Mouse (Mus musculus): ENCODE measurements around the gene 4930539E08Rik. TPM values are rescaled to one million over a fixed set of nuclear protein-coding genes. Genes with fewer than 3 reads are reported as not detected.
A peak's percentile ranks its signal among the peaks of the same experiment; 100 is the strongest.

Gene 4930539E08Rik
- polyA plus RNA-seq, 1 experiment from 2014 or later = 0.71 TPM

- H3K27me3 ChIP-seq (replicated peaks) = no peaks in the 10 kb centered on the region
- no peak overlapping the region for H3K4me3 ChIP-seq (replicated peaks)
- WGBS = 79% methylated on average over 4 of the region's 4 CpGs
- H3K4me1 ChIP-seq = no peaks in the 10 kb centered on the region
- H3K9ac ChIP-seq = no peak overlapping the region
- ATAC-seq (ENCODE audit: insufficient read depth, low FRiP score, low read depth) = no peak
- no peaks in the 10 kb centered on the region for H3K36me3 ChIP-seq
- H3K27ac ChIP-seq = no peak overlapping the region
- no peaks in the 10 kb centered on the region for H3K9me3 ChIP-seq
- no peak overlapping the region for H3K4me2 ChIP-seq
Measured at GRCm38 (mm10) chr17:28867381-28867780, 47.7 kb downstream of the 4930539E08Rik start.

- Histone ChIP-seq H3K9me3 (no peaks in the 10 kb centered on the region), H3K4me3 (replicated peaks) (no peak overlapping the region), H3K36me3 (no peaks in the 10 kb centered on the region), H3K9ac (no peak overlapping the region), H3K4me1 (no peaks in the 10 kb centered on the region), H3K4me2 (no peak overlapping the region), H3K27ac (no peak overlapping the region), H3K27me3 (replicated peaks) (no peaks in the 10 kb centered on the region)
- ATAC-seq (ENCODE audit: insufficient read depth, low FRiP score, low read depth) = no peak
Measured at GRCm38 (mm10) chr17:28866921-28867320, 48.2 kb downstream of the 4930539E08Rik start.

GRCm38 (mm10) chr17:28864464-28864863 lies 50.7 kb downstream of the 4930539E08Rik start:
- Histone ChIP-seq H3K36me3 (no peaks in the 10 kb centered on the region), H3K4me2 (no peak overlapping the region), H3K9me3 (no peaks in the 10 kb centered on the region), H3K27me3 (replicated peaks) (no peaks in the 10 kb centered on the region), H3K9ac (no peak overlapping the region), H3K4me1 (no peaks in the 10 kb centered on the region), H3K4me3 (replicated peaks) (no peak overlapping the region), H3K27ac (no peak overlapping the region)
- ATAC-seq (ENCODE audit: insufficient read depth, low FRiP score, low read depth) = no peak
- WGBS = 67% methylated on average over 6 of the region's 6 CpGs

- H3K9me3 ChIP-seq = no peaks in the 10 kb centered on the region
- no peak overlapping the region for H3K27ac ChIP-seq
- no peaks in the 10 kb centered on the region for H3K27me3 ChIP-seq (replicated peaks)
- no peak overlapping the region for H3K9ac ChIP-seq
- no peak for ATAC-seq (ENCODE audit: insufficient read depth, low FRiP score, low read depth)
- H3K36me3 ChIP-seq = no peaks in the 10 kb centered on the region
- H3K4me1 ChIP-seq = no peaks in the 10 kb centered on the region
- H3K4me3 ChIP-seq (replicated peaks) = no peak overlapping the region
- H3K4me2 ChIP-seq = no peak overlapping the region
- 64% methylated on average over 7 of the region's 7 CpGs for WGBS
Measured at GRCm38 (mm10) chr17:28863926-28864325, 51.2 kb downstream of the 4930539E08Rik start.

- ATAC-seq (ENCODE audit: insufficient read depth, low FRiP score, low read depth) = 0 out of 2 replicates have a peak, but pooled peaks have one; percentile 28
- Histone ChIP-seq H3K9me3 (no peaks in the 10 kb centered on the region), H3K9ac (no peak within 1 kb of the TSS), H3K27me3 (replicated peaks) (no peaks in the 10 kb centered on the region), H3K4me1 (no peaks in the 10 kb centered on the region), H3K36me3 (no peaks in the 10 kb centered on the region), H3K4me2 (no peak within 1 kb of the TSS), H3K27ac (no peak within 1 kb of the TSS), H3K4me3 (replicated peaks) (no peak within 1 kb of the TSS)
- WGBS = 35% methylated on average over 12 of the region's 12 CpGs
Measured at GRCm38 (mm10) chr17:28858205-28858604, 56.9 kb downstream of the 4930539E08Rik start, which contains the start of gene Pnpla1. Pnpla1 (plus strand) TSS chr17:28858411.

- 66% methylated on average over 3 of the region's 3 CpGs for WGBS
- no peaks in the 10 kb centered on the region for H3K27me3 ChIP-seq (replicated peaks)
Measured at GRCm38 (mm10) chr17:28856030-28856429, 59.1 kb downstream of the 4930539E08Rik start.

GRCm38 (mm10) chr17:28855166-28855885 lies 59.8 kb downstream of the 4930539E08Rik start:
- Histone ChIP-seq H3K9me3 (no peaks in the 10 kb centered on the region), H3K9ac (no peak overlapping the region), H3K27ac (no peak overlapping the region), H3K4me3 (replicated peaks) (no peak overlapping the region), H3K27me3 (replicated peaks) (no peaks in the 10 kb centered on the region), H3K4me1 (no peaks in the 10 kb centered on the region), H3K36me3 (no peaks in the 10 kb centered on the region), H3K4me2 (no peak overlapping the region)
- WGBS = 65% methylated on average over 9 of the region's 9 CpGs
- ATAC-seq (ENCODE audit: insufficient read depth, low FRiP score, low read depth) = no peak

More at GRCm38 (mm10) chr17:28856030-28856429, 59.1 kb downstream of the 4930539E08Rik start:
- no peaks in the 10 kb centered on the region for H3K36me3 ChIP-seq
- no peak for ATAC-seq (ENCODE audit: insufficient read depth, low FRiP score, low read depth)
- no peak overlapping the region for H3K4me2 ChIP-seq
- no peak overlapping the region for H3K4me3 ChIP-seq (replicated peaks)
- no peak overlapping the region for H3K9ac ChIP-seq
- no peak overlapping the region for H3K27ac ChIP-seq
- no peaks in the 10 kb centered on the region for H3K9me3 ChIP-seq
- no peaks in the 10 kb centered on the region for H3K4me1 ChIP-seq

GRCm38 (mm10) chr17:28854377-28854776 lies 60.7 kb downstream of the 4930539E08Rik start:
- no peak overlapping the region for H3K4me3 ChIP-seq (replicated peaks)
- no peaks in the 10 kb centered on the region for H3K27me3 ChIP-seq (replicated peaks)
- WGBS = 81% methylated on average over 7 of the region's 7 CpGs

GRCm38 (mm10) chr17:28850511-28850910 lies 64.6 kb downstream of the 4930539E08Rik start:
- Histone ChIP-seq H3K9me3 (no peaks in the 10 kb centered on the region), H3K4me3 (replicated peaks) (no peak overlapping the region), H3K27ac (no peak overlapping the region), H3K4me1 (peaks cover 4% of the 10 kb centered on the region; the same call in 1 of the 2 replicates), H3K9ac (no peak overlapping the region), H3K4me2 (no peak overlapping the region), H3K36me3 (no peaks in the 10 kb centered on the region), H3K27me3 (replicated peaks) (no peaks in the 10 kb centered on the region)
- WGBS = 97% methylated on average over 5 of the region's 5 CpGs
- ATAC-seq (ENCODE audit: insufficient read depth, low FRiP score, low read depth) = no peak

More at GRCm38 (mm10) chr17:28854377-28854776, 60.7 kb downstream of the 4930539E08Rik start:
- no peak overlapping the region for H3K9ac ChIP-seq
- no peak overlapping the region for H3K4me2 ChIP-seq
- H3K9me3 ChIP-seq = no peaks in the 10 kb centered on the region
- no peak for ATAC-seq (ENCODE audit: insufficient read depth, low FRiP score, low read depth)
- H3K36me3 ChIP-seq = no peaks in the 10 kb centered on the region
- H3K4me1 ChIP-seq = no peaks in the 10 kb centered on the region
- H3K27ac ChIP-seq = no peak overlapping the region

- ATAC-seq (ENCODE audit: insufficient read depth, low FRiP score, low read depth) = peak; percentile 78
- WGBS = 41% methylated on average over 11 of the region's 11 CpGs
- H3K9ac ChIP-seq = no peak overlapping the region
- H3K4me3 ChIP-seq (replicated peaks) = no peak overlapping the region
- peaks cover 4% of the 10 kb centered on the region; the same call in 1 of the 2 replicates for H3K4me1 ChIP-seq
- H3K36me3 ChIP-seq = no peaks in the 10 kb centered on the region
- no peaks in the 10 kb centered on the region for H3K9me3 ChIP-seq
- peak overlapping the region; percentile 73 for H3K27ac ChIP-seq
- peak overlapping the region; percentile 21; the same call in 1 of the 2 replicates for H3K4me2 ChIP-seq
- no peaks in the 10 kb centered on the region for H3K27me3 ChIP-seq (replicated peaks)
Measured at GRCm38 (mm10) chr17:28846974-28847617, 68.0 kb downstream of the 4930539E08Rik start.
